Mouse (Mus musculus): ENCODE data around the gene Kidins220. TPM values are rescaled to one million over a fixed set of nuclear protein-coding genes. Genes with fewer than 3 reads are reported as not detected.

Kidins220 gene
- polyA plus RNA-seq, 1 experiment, result 225 TPM

GRCm38 (mm10) chr12:24975115-24975733, 499 bp downstream of the Kidins220 start:
- peak overlapping the region; percentile 81 for H3K4me3 ChIP-seq (ENCODE audit: insufficient read depth, low read length)
- no peak for TF ChIP-seq POLR2A (IDR thresholded peaks at IDR 0.05; ENCODE audit: extremely low read depth, insufficient read depth, low read length)
- TF ChIP-seq CTCF (IDR thresholded peaks at IDR 0.05; ENCODE audit: extremely low read depth, insufficient read depth, low read length), result peak; percentile 50; the same call in 1 of the 2 replicates
- H3K4me1 ChIP-seq (ENCODE audit: control insufficient read depth, insufficient read depth, low read length), result peaks cover 6% of the 10 kb centered on the region
- H3K27ac ChIP-seq (ENCODE audit: insufficient read depth, low read length), result peak overlapping the region; percentile 64

- Histone ChIP-seq H3K4me3 (ENCODE audit: insufficient read depth, low read length) (no peak overlapping the region), H3K27ac (ENCODE audit: insufficient read depth, low read length) (no peak overlapping the region), H3K4me1 (ENCODE audit: control insufficient read depth, insufficient read depth, low read length) (peaks cover 4% of the 10 kb centered on the region)
- TF ChIP-seq CTCF (IDR thresholded peaks at IDR 0.05; ENCODE audit: extremely low read depth, insufficient read depth, low read length) (no peak), POLR2A (IDR thresholded peaks at IDR 0.05; ENCODE audit: extremely low read depth, insufficient read depth, low read length) (no peak)
These were observed 10.5 kb downstream of the Kidins220 start for GRCm38 (mm10) chr12:24985226-24985625.

- Histone ChIP-seq H3K4me1 (ENCODE audit: control insufficient read depth, insufficient read depth, low read length) (peaks cover 5% of the 10 kb centered on the region), H3K27ac (ENCODE audit: insufficient read depth, low read length) (no peak overlapping the region), H3K4me3 (ENCODE audit: insufficient read depth, low read length) (no peak overlapping the region)
- TF ChIP-seq CTCF (IDR thresholded peaks at IDR 0.05; ENCODE audit: extremely low read depth, insufficient read depth, low read length) (no peak), POLR2A (IDR thresholded peaks at IDR 0.05; ENCODE audit: extremely low read depth, insufficient read depth, low read length) (no peak)
These were observed 20.6 kb downstream of the Kidins220 start for GRCm38 (mm10) chr12:24995350-24995749.

GRCm38 (mm10) chr12:25005350-25005749, 30.6 kb downstream of the Kidins220 start:
- Histone ChIP-seq H3K27ac (ENCODE audit: insufficient read depth, low read length) (no peak overlapping the region), H3K4me1 (ENCODE audit: control insufficient read depth, insufficient read depth, low read length) (no peaks in the 10 kb centered on the region), H3K4me3 (ENCODE audit: insufficient read depth, low read length) (no peak overlapping the region)
- TF ChIP-seq POLR2A (IDR thresholded peaks at IDR 0.05; ENCODE audit: extremely low read depth, insufficient read depth, low read length), result no peak
- TF ChIP-seq CTCF (IDR thresholded peaks at IDR 0.05; ENCODE audit: extremely low read depth, insufficient read depth, low read length), result no peak

- peaks cover 2% of the 10 kb centered on the region; the same call in 1 of the 2 replicates for H3K4me1 ChIP-seq (ENCODE audit: control insufficient read depth, insufficient read depth, low read length)
- H3K27ac ChIP-seq (ENCODE audit: insufficient read depth, low read length), result no peak overlapping the region
- H3K4me3 ChIP-seq (ENCODE audit: insufficient read depth, low read length), result no peak overlapping the region
- TF ChIP-seq POLR2A (IDR thresholded peaks at IDR 0.05; ENCODE audit: extremely low read depth, insufficient read depth, low read length) (no peak), CTCF (IDR thresholded peaks at IDR 0.05; ENCODE audit: extremely low read depth, insufficient read depth, low read length) (no peak)
These were observed 35.2 kb downstream of the Kidins220 start for GRCm38 (mm10) chr12:25009957-25010356.

GRCm38 (mm10) chr12:25010416-25010815, 35.7 kb downstream of the Kidins220 start:
- Histone ChIP-seq H3K4me3 (ENCODE audit: insufficient read depth, low read length) (no peak overlapping the region), H3K4me1 (ENCODE audit: control insufficient read depth, insufficient read depth, low read length) (peaks cover 2% of the 10 kb centered on the region; the same call in 1 of the 2 replicates)
- TF ChIP-seq CTCF (IDR thresholded peaks at IDR 0.05; ENCODE audit: extremely low read depth, insufficient read depth, low read length) (no peak), POLR2A (IDR thresholded peaks at IDR 0.05; ENCODE audit: extremely low read depth, insufficient read depth, low read length) (no peak)

GRCm38 (mm10) chr12:25011733-25012367, 37.1 kb downstream of the Kidins220 start:
- Histone ChIP-seq H3K4me3 (ENCODE audit: insufficient read depth, low read length) (no peak overlapping the region), H3K27ac (ENCODE audit: insufficient read depth, low read length) (no peak overlapping the region), H3K4me1 (ENCODE audit: control insufficient read depth, insufficient read depth, low read length) (peaks cover 2% of the 10 kb centered on the region; the same call in 1 of the 2 replicates)
- TF ChIP-seq CTCF (IDR thresholded peaks at IDR 0.05; ENCODE audit: extremely low read depth, insufficient read depth, low read length), result no peak
- no peak for TF ChIP-seq POLR2A (IDR thresholded peaks at IDR 0.05; ENCODE audit: extremely low read depth, insufficient read depth, low read length)

More at GRCm38 (mm10) chr12:25010416-25010815, 35.7 kb downstream of the Kidins220 start:
- H3K27ac ChIP-seq (ENCODE audit: insufficient read depth, low read length), result no peak overlapping the region

GRCm38 (mm10) chr12:25012555-25013540, 38.1 kb downstream of the Kidins220 start:
- Histone ChIP-seq H3K4me3 (ENCODE audit: insufficient read depth, low read length) (no peak overlapping the region), H3K27ac (ENCODE audit: insufficient read depth, low read length) (no peak overlapping the region), H3K4me1 (ENCODE audit: control insufficient read depth, insufficient read depth, low read length) (peaks cover 2% of the 10 kb centered on the region; the same call in 1 of the 2 replicates)
- TF ChIP-seq CTCF (IDR thresholded peaks at IDR 0.05; ENCODE audit: extremely low read depth, insufficient read depth, low read length) (no peak), POLR2A (IDR thresholded peaks at IDR 0.05; ENCODE audit: extremely low read depth, insufficient read depth, low read length) (no peak)

- Histone ChIP-seq H3K4me3 (ENCODE audit: insufficient read depth, low read length) (no peak overlapping the region), H3K4me1 (ENCODE audit: control insufficient read depth, insufficient read depth, low read length) (peaks cover 2% of the 10 kb centered on the region; the same call in 1 of the 2 replicates), H3K27ac (ENCODE audit: insufficient read depth, low read length) (no peak overlapping the region)
- TF ChIP-seq POLR2A (IDR thresholded peaks at IDR 0.05; ENCODE audit: extremely low read depth, insufficient read depth, low read length), result no peak
- no peak for TF ChIP-seq CTCF (IDR thresholded peaks at IDR 0.05; ENCODE audit: extremely low read depth, insufficient read depth, low read length)
These were observed 39.7 kb downstream of the Kidins220 start for GRCm38 (mm10) chr12:25014307-25014927.

All from cortical plate, adult 2 months (tissue).